Mouse (Mus musculus) spleen, adult 10 weeks (tissue): ENCODE results near the gene Proz. TPM values are rescaled to one million over a fixed set of nuclear protein-coding genes. Genes with fewer than 3 reads are reported as not detected.

Experiments
- polyA plus RNA-seq: library from polyadenylated mRNA; stranded (reverse); fragments of 350-450 nt; fragmentation: Illumina TruSeq; extraction: RNeasy Lipid Tissue Mini Kit (QIAGEN cat#74804); gene quantifications from one replicate; pipeline ENCODE4 v1.2.3, GENCODE M21; 2015; ENCODE audit warnings: low replicate concordance; ENCODE audit not compliant: insufficient read depth

The Proz gene
- not detected for polyA plus RNA-seq

DNA sequence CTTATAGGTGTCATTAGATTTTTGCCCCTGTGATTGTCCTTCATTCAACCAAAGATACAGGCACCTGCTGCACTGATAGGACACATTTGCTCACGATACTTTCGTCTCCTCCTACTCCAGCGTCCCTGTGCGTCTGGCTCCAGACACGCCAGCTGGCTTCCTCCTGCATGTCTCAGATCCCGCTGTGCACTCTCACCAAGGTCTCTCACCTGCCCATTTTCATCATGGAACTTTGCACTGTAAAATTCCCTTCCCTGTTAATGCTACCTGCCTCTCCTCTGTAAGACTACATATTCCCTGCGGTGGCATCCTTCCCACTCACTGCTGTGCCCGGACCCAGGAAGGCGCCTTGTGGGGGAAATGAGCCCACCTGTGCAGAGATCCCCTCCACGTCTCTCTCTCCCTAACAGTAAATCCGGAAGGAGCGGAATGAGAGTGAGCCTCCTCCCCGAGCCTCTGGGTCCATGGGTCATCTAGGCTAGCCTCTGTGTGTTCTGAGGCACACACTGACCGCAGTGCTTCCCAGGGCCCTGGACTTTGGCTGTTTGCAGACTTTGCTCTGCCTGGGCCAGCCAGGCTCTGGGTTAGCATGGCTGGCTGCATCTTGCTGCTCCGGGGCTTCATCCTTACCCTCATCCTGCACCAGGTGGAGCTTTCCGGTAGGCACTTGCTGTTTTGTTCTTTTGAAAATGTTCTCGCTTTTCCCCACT lies at the start of gene Proz:
Gene Proz (plus strand): TSS at position 474 of the 710 bp plus-strand sequence.

DNA sequence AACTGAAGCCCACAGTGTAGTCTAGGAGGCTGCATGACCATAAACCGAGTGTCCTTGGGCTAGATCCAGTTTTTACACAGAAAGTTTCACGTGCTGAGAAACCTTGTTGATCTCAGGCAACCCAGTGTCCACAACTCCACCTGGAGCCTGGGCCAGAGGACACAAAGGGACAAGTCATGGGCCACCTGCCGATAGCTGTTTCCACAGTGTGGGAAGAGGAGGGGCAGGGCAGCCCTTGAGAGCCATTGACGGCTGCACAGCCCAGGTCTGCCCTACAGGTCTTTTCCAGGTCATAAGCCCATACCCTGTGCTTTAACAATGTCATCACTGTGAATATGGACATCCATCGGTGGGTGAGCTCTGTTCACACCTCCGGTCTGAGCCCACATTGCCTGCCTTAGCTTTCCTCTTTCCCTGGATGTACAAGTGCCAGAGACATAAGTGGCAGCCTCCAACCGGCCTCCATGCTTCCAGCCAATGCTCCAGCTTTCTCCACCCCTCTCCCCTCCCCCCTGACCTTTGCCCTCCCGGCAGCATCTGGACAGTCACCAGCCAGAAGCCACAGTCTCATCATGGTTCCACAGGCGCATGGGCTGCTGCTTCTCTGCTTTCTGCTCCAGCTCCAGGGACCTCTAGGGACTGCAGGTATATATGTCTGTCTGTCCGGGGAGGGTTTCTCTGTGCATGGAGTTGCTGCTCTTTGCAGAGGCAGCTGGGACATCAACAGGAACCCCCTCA lies 35.1 kb upstream of the Proz start, which contains the start of gene F7:
Gene F7 (plus strand): TSS at position 548 of the 738 bp plus-strand sequence.

DNA sequence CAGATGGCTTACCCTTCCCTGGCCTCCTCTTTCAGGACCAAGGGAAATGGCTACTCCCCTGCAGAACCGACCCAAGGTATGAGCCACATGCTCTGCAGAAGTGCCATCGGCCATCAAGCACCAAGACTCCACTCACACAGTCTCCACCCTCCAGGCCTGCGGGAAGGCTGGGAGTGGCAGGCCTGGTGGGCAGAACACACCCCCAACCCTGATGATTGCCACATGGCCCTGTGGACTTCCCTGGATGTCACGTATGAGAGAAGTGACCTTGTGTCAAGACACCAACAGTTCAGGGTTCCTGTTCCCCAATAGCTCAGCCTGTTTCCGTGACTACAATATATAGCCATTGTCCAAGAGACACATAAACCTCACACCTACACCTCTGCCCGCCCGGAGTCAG lies 23.7 kb upstream of the Proz start, which contains the start of gene F10:
Gene F10 (plus strand): TSS at position 294 of the 400 bp plus-strand sequence.

DNA sequence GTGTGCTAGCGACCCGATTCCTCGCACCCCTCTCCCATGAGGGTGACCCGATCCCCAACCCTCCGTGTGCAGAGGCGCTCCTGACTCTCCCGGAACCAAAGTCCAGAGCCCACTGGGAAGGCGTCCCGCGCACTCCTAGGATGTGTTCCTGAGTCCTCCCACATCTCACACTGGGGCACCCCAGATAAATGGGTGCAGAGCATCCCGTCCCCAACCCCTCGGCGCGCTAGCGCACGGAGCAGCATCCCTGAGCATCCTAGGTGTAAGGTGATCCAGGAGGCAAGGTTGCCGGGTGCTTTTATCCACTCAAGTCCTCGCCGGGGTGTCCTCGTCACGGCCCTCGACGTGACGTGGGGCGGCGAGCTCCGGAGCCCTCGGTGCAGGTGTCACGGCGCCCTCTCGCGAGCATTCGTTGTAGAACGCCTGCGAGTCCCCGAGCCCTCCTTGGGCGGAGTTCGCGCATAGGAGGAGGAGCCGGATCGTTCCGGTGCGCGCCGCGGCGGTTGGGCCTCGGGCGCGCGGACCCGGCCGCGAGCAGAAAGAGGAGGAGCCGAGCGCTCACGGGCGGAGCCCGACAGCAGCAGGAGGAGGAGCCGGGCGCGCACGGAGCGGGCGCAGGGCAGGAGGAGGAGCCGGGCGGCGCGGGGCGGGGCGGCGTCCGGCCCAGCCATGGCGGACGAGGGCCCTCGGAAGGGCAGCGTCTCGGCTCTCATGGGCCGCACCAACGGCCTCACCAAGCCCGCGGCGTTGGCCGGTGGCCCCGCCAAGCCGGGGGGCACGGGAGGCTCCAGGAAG lies 44.6 kb downstream of the Proz start, which contains the start of the genes Pcid2 and Cul4a:
Gene Pcid2 (minus strand): TSS at position 373 of the 795 bp plus-strand sequence.
Gene Cul4a (plus strand): TSS at position 535 of the 795 bp plus-strand sequence.

Other genes with a start within 250 kb of the Proz start
- 3.7 TPM for gene Mcf2l, start 187.1 kb upstream of the Proz start, polyA plus RNA-seq
- 0.25 TPM for gene F7, start 34.9 kb upstream of the Proz start, polyA plus RNA-seq
- 0.97 TPM for gene F10, start 23.6 kb upstream of the Proz start, polyA plus RNA-seq
- gene Pcid2, start 44.5 kb downstream of the Proz start, polyA plus RNA-seq: 30.1 TPM
- 51.4 TPM for gene Cul4a, start 44.7 kb downstream of the Proz start, polyA plus RNA-seq
- gene Lamp1, start 98.2 kb downstream of the Proz start, polyA plus RNA-seq: 324 TPM
- 0.41 TPM for gene Grtp1, start 139.7 kb downstream of the Proz start, polyA plus RNA-seq
- not detected for gene Adprhl1, start 193.2 kb downstream of the Proz start, polyA plus RNA-seq
- gene Dcun1d2, start 227.2 kb downstream of the Proz start, polyA plus RNA-seq: 18.0 TPM
- 12.0 TPM for gene Tmco3, start 227.3 kb downstream of the Proz start, polyA plus RNA-seq